Mouse (Mus musculus): ENCODE measurements around the gene A930004D18Rik. TPM values are rescaled to one million over a fixed set of nuclear protein-coding genes. Genes with fewer than 3 reads are reported as not detected.

The A930004D18Rik gene
- polyA plus RNA-seq, 1 experiment from 2014 or later, result 9.4 TPM

DNA sequence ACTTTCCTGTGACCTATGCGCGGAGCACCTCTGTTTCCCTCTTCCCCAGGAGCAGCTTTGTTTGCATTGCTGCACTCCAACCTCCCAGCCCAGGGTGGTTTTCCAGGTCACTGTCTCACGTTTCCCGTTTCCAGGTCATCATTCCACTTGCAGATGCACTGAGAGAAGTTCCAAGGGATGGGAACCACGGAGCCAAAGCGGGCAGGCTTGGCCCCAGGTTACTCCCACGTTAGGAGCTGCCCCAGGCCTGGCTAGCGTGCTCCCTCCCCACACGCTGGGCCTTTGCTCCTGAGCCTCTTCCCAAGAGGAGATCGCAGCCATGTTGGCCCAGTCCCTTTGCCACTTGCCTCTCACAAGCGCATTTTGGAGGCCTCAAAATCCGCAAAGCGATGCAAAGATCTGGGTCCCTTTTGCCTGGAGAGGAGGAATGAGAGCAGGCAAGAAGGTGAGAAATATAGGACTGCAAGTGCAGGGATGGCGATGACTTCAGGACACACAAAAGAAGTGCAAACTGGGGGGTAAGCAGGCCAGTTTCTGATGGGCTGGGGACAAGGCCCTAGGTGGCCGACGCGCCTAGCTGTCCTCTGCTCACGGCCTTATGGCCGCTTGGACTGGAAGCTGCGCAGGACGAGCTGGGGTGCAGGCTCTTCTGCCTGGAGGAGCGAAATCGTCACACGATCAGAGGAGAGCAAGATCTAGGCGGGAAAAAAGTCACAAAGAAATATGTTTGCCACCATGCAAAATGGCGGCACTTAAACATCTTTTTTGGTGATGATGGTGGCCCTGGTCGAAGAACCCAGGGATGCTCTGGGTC is 3.0 kb upstream of the A930004D18Rik start:
- H3K27ac ChIP-seq (replicated peaks), result no peak overlapping the region

GRCm38 (mm10) chr2:18039566-18040290 is 2.2 kb upstream of the A930004D18Rik start:
- 22% methylated on average over 46 of the region's 46 CpGs for WGBS
- DNase-seq (ENCODE audit: low spot score), result no peak
- H3K4me1 ChIP-seq (replicated peaks; ENCODE audit: control insufficient read depth, insufficient read depth), result 0 out of 2 replicates have a peak, but pooled peaks cover 2% of the 10 kb centered on the region

More for the DNA sequence above, 3.0 kb upstream of the A930004D18Rik start:
- no peak overlapping the region for H3K4me2 ChIP-seq (replicated peaks; ENCODE audit: low read depth)
- H3K4me3 ChIP-seq (ENCODE audit: low read depth, low read length), result no peak overlapping the region
- TF ChIP-seq CTCF (IDR thresholded peaks at IDR 0.05; ENCODE audit: low read depth) (no peak), EP300 (optimal IDR thresholded peaks at IDR 0.05) (no peak)
- H3K4me1 ChIP-seq (replicated peaks; ENCODE audit: control insufficient read depth, insufficient read depth), result 0 out of 2 replicates have a peak, but pooled peaks cover 2% of the 10 kb centered on the region
- H3K27me3 ChIP-seq (ENCODE audit: control insufficient read depth, insufficient read depth, low read length), result no peaks in the 10 kb centered on the region
- ATAC-seq (ENCODE audit: low FRiP score, low TSS enrichment) (no peak), DNase-seq (ENCODE audit: low spot score) (no peak)
- no peak overlapping the region for H3K9ac ChIP-seq (ENCODE audit: low read length)
- H3K9me3 ChIP-seq (ENCODE audit: control insufficient read depth, low read length), result no peaks in the 10 kb centered on the region
- 77% methylated on average over 27 of the region's 27 CpGs for WGBS
- no peaks in the 10 kb centered on the region for H3K36me3 ChIP-seq (ENCODE audit: control insufficient read depth, insufficient read depth, low read length)

DNA sequence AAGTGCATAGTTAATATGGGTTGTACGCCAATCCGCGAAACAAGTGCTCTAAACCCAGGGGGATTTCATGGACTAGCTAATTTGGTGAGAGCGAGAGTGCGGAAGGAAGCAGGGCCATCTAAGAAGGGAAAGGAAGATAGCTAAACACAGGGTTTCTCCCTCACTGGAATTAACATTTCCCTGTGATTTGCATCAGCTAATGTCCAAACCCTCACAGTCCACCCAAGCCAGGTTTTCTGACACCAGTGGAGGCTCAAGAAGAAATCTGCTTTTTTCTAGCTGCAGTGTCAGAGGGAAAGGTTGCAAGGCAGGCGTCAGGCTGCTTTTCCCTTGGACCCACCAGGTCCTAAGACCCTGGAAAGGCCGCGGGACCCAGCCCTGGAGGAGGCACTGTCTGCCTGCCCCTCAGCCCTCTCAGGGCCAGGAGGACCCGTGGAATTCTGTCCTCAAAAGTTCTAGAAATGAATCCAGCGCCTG is 1.4 kb upstream of the A930004D18Rik start:
- WGBS, result 83% methylated on average over 10 of the region's 10 CpGs
- H3K4me1 ChIP-seq (replicated peaks; ENCODE audit: control insufficient read depth, insufficient read depth), result 0 out of 2 replicates have a peak, but pooled peaks cover 2% of the 10 kb centered on the region
- ATAC-seq (ENCODE audit: low FRiP score, low TSS enrichment) (no peak), DNase-seq (ENCODE audit: low spot score) (no peak)
- no peaks in the 10 kb centered on the region for H3K36me3 ChIP-seq (ENCODE audit: control insufficient read depth, insufficient read depth, low read length)
- no peak overlapping the region for H3K4me2 ChIP-seq (replicated peaks; ENCODE audit: low read depth)
- no peak overlapping the region for H3K27ac ChIP-seq (replicated peaks)
- H3K27me3 ChIP-seq (ENCODE audit: control insufficient read depth, insufficient read depth, low read length), result no peaks in the 10 kb centered on the region
- no peak for TF ChIP-seq EP300 (optimal IDR thresholded peaks at IDR 0.05)
- TF ChIP-seq CTCF (IDR thresholded peaks at IDR 0.05; ENCODE audit: low read depth), result no peak
- no peaks in the 10 kb centered on the region for H3K9me3 ChIP-seq (ENCODE audit: control insufficient read depth, low read length)
- no peak overlapping the region for H3K4me3 ChIP-seq (ENCODE audit: low read depth, low read length)
- no peak overlapping the region for H3K9ac ChIP-seq (ENCODE audit: low read length)

More at GRCm38 (mm10) chr2:18039566-18040290, 2.2 kb upstream of the A930004D18Rik start:
- peak overlapping the region; percentile 31 for H3K4me3 ChIP-seq (ENCODE audit: low read depth, low read length)
- peak overlapping the region; percentile 57 for H3K4me2 ChIP-seq (replicated peaks; ENCODE audit: low read depth)
- no peaks in the 10 kb centered on the region for H3K27me3 ChIP-seq (ENCODE audit: control insufficient read depth, insufficient read depth, low read length)
- no peak for ATAC-seq (ENCODE audit: low FRiP score, low TSS enrichment)
- TF ChIP-seq EP300 (optimal IDR thresholded peaks at IDR 0.05), result no peak
- TF ChIP-seq CTCF (IDR thresholded peaks at IDR 0.05; ENCODE audit: low read depth), result no peak; the same call in 1 of the 2 replicates
- no peaks in the 10 kb centered on the region for H3K9me3 ChIP-seq (ENCODE audit: control insufficient read depth, low read length)
- no peak overlapping the region; the same call in 1 of the 2 replicates for H3K27ac ChIP-seq (replicated peaks)
- H3K9ac ChIP-seq (ENCODE audit: low read length), result peak overlapping the region; percentile 69
- no peaks in the 10 kb centered on the region for H3K36me3 ChIP-seq (ENCODE audit: control insufficient read depth, insufficient read depth, low read length)

DNA sequence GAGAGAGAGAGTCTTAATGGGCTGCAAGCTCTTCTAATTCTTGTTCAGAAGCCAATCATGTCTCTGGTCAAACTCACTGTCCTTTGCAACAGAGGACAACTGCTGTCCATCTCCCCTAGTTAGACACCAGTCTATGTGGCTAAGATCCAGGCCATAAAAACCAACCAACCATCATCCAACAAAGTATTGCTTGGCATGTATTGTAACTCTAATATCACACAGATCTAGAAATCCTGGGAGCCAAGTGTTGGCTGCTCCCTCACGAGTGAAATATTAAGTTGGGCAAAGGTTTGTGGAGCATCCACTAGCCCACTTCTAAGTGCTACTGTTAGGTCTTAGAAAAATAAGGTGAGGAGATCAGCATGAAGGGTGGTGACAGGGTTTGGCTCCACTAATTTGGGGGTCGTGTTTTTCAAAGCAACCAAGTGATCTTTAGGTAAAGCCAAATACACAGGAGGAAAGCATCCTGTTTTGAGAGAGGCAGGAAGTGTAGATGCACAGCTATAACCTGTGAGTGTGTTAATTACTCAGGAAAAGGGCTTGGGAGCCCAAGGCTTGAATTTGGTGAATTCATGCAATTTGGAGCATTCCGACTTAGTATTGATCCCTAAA is 710 bp upstream of the A930004D18Rik start:
- DNase-seq (ENCODE audit: low spot score) (no peak), ATAC-seq (ENCODE audit: low FRiP score, low TSS enrichment) (no peak)
- H3K4me2 ChIP-seq (replicated peaks; ENCODE audit: low read depth), result no peak overlapping the region
- no peak overlapping the region for H3K4me3 ChIP-seq (ENCODE audit: low read depth, low read length)
- no peaks in the 10 kb centered on the region for H3K9me3 ChIP-seq (ENCODE audit: control insufficient read depth, low read length)
- H3K9ac ChIP-seq (ENCODE audit: low read length), result no peak overlapping the region
- 0 out of 2 replicates have a peak, but pooled peaks cover 2% of the 10 kb centered on the region for H3K4me1 ChIP-seq (replicated peaks; ENCODE audit: control insufficient read depth, insufficient read depth)
- 80% methylated on average over 3 of the region's 3 CpGs for WGBS
- no peak overlapping the region for H3K27ac ChIP-seq (replicated peaks)
- TF ChIP-seq CTCF (IDR thresholded peaks at IDR 0.05; ENCODE audit: low read depth) (no peak), EP300 (optimal IDR thresholded peaks at IDR 0.05) (no peak)
- no peaks in the 10 kb centered on the region for H3K36me3 ChIP-seq (ENCODE audit: control insufficient read depth, insufficient read depth, low read length)
- H3K27me3 ChIP-seq (ENCODE audit: control insufficient read depth, insufficient read depth, low read length), result no peaks in the 10 kb centered on the region

DNA sequence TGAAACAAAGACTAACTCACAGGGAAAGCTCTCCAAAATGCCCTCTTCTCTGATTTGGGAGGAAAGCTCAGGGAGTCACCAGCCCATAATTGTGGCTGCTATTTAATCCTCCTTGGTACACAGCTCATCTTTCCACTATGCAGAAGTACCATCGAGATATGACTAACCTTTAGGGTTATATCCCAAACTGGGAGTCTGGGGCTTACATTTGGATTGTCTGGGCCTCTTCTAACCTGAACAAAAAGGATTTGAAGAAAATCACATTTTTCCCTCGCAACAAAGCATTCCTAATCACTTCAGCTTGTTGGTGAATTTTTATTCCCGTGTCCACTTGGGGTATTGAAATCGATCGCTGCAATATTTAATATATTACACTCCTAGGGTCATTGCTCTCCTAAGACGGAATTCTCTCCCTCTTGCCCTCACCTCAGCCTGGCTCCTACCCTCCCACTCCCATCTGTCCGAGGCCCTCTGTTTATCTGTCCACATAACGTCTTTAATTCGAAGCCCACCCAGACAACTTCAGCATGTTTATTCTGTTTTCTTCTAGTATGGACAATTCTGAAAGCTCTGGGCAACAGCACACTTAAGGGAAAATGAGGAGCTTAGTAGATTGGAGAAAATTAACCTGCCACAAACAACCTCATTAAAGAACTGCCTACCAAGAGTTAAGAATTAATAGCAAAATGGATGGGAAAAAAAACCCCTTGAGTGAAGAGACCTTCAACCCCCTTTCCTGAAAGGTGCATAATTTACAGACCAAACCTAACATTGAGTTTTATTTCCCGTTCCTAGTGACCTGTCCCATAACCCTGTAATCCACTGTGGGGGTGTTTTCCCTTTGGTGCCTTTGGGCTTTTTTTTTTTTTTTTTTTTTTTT is 2.9 kb downstream of the A930004D18Rik start:
- no peaks in the 10 kb centered on the region for H3K4me1 ChIP-seq (replicated peaks; ENCODE audit: control insufficient read depth, insufficient read depth)
- 81% methylated on average over 10 of the region's 10 CpGs for WGBS
- no peak for DNase-seq (ENCODE audit: low spot score)
- no peak for TF ChIP-seq CTCF (IDR thresholded peaks at IDR 0.05; ENCODE audit: low read depth)
- no peak for TF ChIP-seq EP300 (optimal IDR thresholded peaks at IDR 0.05)
- no peak overlapping the region for H3K4me2 ChIP-seq (replicated peaks; ENCODE audit: low read depth)
- H3K9me3 ChIP-seq (ENCODE audit: control insufficient read depth, low read length), result no peaks in the 10 kb centered on the region
- no peak overlapping the region for H3K4me3 ChIP-seq (ENCODE audit: low read depth, low read length)
- no peak overlapping the region for H3K27ac ChIP-seq (replicated peaks)
- no peak for ATAC-seq (ENCODE audit: low FRiP score, low TSS enrichment)
- no peaks in the 10 kb centered on the region for H3K27me3 ChIP-seq (ENCODE audit: control insufficient read depth, insufficient read depth, low read length)
- no peaks in the 10 kb centered on the region for H3K36me3 ChIP-seq (ENCODE audit: control insufficient read depth, insufficient read depth, low read length)
- H3K9ac ChIP-seq (ENCODE audit: low read length), result no peak overlapping the region

Data from stomach, postnatal 0 days (tissue).